Mouse (Mus musculus) cerebellum, postnatal 36 days (tissue): ENCODE data around the gene Zc3h12c.

Experiments
- DNase-seq, 2 experiments: peaks; one replicate each; pipeline ENCODE4 v3.0.0; 2021 to 2022; ENCODE audit warnings: mixed read lengths in 2 of 2

The Zc3h12c gene

DNA sequence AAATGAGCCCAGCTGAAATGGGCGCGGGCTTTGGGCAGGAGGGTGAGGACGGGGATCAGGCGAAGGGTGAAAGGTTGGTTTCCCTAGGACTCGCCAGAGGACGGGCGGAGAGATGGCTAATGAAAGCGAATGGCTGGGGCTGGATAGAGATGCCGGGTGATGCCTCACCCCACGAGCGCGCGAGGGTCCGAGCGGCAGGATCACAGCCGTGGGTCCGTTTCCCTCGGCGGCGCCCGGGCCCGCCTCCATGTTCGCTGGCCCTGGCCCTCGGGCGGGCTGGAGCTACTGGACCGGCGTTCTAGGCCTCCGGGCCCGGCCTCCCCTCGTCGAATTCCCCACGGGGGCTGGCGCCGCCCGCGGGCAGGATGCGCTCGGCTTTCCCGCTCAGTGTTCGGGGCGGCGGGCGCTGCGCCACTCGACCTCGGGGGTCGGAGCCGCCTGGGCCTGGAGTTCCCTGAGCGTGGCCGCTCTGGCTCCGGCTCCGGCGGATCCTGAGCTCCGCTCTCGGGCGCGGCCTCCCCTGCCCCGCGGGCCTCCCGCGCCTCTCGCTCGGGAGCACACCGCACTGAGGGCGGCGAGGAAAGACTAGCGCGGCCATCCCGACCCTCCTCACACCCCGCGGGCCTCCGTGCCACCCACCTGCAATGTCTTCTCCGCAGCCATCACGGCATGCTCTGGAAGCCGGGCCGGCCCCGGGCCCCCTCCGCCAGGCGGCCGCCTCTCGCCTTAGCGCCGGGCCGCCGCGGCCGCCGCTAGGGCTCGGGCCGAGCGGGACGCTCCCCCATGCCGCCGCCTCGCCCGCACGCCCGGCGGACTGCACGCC, at the start of gene Zc3h12c:
Zc3h12c (minus strand) TSS at position 710 of the 823 bp plus-strand sequence.
- peak; percentile 65 to 67 for DNase-seq

DNA sequence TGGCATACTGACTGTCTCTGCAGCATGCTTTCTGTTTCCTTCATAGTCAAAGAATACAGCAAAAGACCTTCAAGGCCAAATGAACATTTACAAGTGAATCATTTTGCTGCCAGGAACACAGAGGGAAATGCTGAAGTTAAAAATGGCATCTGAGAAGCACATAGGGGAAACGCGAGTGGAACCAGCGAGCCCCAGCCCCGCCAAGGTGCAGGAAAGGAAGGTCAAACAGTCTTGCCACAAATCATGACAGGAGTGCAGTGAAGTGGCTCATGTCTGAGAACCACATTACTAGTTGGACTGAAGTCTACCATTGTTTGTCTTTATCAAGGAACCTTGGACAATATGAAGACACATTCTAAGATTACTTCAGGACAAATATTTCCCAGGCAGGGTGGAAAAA, 49.3 kb upstream of the Zc3h12c start:
- DNase-seq, result no peak

DNA sequence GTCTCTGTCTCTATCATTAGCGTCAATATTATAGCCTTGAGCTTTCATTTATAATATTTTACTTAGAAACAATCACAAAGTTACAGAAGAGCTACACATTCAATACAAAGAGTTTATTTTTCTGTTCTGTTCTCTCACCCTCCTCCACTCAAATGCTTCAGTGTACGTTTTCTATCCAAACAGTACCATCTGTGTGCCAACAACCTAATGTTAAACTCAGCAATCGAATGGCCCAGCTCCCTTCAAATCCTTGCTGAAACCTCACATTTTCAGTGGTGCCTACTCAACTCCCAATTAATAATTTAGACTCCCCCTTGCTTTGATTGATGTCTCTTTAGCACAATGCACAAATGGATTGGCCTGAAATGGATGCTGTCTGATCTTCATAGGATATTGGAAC, 46.9 kb upstream of the Zc3h12c start:
- no peak for DNase-seq

DNA sequence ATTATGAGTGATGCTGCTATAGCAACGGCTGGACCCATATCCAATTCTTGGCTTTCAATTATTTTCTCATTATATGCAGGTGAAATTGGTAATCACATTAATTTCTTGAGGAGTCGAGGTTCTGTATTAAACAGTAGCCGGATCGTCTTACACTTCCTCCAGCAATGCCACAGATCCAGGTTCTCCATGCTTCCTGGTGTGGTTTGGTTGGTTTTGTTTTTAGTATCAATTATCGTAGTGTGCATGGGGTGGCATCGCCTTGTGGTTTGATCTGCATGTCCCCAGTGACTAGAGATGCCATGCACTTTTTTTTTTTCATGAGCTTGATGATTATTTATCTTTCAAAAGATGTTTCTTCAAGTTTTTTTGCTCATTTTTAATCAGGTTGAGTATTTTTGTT, 44.0 kb upstream of the Zc3h12c start:
- no peak for DNase-seq

DNA sequence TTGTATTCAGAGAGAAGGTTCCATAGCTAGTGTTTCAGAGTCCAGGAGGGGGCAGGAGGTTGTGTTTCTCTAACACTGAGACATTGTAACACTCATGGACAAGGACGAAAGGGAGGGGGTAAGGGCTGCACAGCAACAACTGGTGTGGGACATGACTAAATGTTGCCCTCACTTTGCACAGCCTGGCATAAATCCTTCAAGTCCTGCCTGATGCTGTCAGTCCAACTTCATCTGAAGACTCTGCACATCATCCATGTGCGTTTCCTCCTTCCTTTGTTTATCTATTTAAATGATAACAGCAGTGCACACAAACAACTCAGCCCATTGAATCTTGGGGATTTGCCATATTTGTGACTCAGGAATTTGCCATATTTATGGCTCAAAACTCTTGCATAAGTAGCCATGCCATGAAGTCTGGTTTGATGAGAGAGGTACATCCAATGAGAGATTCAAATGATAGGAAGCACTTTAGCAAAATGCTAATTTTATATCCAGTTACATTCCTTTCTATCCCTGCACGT, 40.2 kb upstream of the Zc3h12c start:
- no peak for DNase-seq

DNA sequence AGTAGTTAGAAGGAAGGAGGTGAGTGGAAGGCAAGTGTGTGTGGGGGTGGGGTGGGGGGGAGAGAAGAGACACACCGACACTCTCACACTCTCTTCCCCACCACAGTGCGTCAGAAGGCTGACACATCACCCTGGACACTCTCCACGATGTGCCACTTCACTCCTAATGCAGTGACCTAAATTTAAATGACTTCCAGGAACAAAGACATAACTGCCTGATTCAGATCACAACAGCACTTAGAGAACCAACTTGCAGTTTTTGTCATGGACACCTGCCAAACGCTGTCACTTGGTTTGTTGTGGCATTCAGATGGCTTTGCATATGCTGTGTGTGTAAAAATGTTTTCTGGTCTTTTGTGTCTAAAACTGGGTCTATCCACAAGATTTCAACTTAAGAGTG, 34.8 kb upstream of the Zc3h12c start:
- no peak for DNase-seq

GRCm38 (mm10) chr9:52200271-52200670, 31.9 kb upstream of the Zc3h12c start:
- DNase-seq, result peak; percentile 10 to 11

DNA sequence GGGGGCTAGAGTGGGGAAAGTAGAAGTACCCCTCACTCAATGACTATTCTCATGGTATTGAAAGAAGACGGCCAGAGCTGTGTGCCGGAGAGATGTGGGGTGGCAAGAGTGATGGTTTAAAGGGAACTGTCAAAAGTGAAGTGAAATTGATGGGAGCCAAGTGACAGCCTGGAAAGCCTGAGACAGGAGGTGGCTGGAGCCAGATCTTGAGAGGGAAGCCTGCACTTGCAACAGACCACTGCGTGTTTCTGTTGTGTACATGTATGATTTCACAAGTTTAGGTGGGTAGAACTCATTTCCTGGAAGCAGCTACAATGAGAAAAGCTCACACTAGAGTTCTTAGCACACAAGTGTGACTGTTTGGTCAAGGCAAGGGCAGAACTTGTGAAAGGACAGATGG, 27.5 kb upstream of the Zc3h12c start:
- DNase-seq, result no peak

GRCm38 (mm10) chr9:52193851-52194250, 25.5 kb upstream of the Zc3h12c start:
- no peak for DNase-seq

- no peak for DNase-seq
Observed at GRCm38 (mm10) chr9:52190907-52191306, 22.5 kb upstream of the Zc3h12c start.

GRCm38 (mm10) chr9:52188106-52188505, 19.7 kb upstream of the Zc3h12c start:
- DNase-seq, result no peak

- no peak for DNase-seq
Observed at GRCm38 (mm10) chr9:52186296-52186941, 18.0 kb upstream of the Zc3h12c start.

- no peak for DNase-seq
Observed at GRCm38 (mm10) chr9:52181419-52181818, 13.0 kb upstream of the Zc3h12c start.

GRCm38 (mm10) chr9:52180851-52181250, 12.5 kb upstream of the Zc3h12c start:
- DNase-seq, result no peak

DNA sequence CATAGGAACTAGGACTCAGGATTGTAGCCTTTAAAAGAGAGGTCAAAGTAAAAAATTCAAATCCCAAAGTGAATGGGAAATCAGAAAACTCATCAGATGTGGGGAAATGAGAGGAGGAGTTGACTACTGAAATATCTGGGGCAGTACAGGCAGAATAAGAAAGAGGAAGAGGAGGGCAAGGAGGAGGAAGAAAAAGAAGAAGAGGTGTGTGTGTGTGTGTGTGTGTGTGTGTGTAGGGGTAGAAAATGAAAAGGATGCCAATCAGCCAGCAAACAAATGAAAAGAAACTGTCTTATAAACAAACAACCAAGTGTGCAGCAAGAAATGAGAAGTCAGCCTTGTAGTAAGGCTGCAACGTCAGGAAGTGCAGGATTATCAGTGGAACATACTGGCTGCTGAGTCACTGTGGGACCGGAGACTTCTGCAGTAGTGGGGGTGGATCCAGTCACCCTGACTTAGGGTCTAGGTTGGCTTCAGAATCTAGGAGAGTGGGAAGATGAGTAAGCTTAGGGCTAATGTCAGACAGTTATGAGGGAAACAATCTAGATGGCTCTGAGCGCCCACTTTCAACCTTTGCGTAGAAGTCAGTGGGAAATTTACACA, 7.0 kb upstream of the Zc3h12c start:
- DNase-seq, result no peak

DNA sequence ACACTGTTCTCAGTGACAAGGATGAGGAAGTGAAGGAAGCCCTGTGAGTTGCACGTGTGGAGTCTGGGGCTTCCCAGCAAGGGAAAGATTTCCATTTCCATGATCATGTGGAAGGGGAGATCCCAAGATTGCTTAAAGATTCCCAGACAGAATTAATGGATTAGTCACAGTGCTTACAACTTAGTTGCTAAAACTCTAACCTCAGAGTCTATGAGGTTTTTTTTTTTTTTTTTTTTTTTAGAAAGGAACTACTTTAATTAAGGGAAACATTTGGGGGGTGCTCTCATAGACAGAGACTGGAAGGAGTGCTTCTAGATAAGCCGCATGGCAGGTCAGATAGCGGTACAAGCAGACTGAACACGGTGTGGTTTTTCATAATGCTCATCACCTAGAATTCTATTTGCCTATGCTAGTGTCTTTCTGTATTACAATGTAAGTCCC, 6.3 kb upstream of the Zc3h12c start:
- no peak for DNase-seq

- no peak for DNase-seq
Observed at GRCm38 (mm10) chr9:52173937-52174336, 5.6 kb upstream of the Zc3h12c start.

GRCm38 (mm10) chr9:52172550-52172949, 4.2 kb upstream of the Zc3h12c start:
- no peak for DNase-seq

GRCm38 (mm10) chr9:52170671-52171070, 2.3 kb upstream of the Zc3h12c start:
- no peak for DNase-seq

DNA sequence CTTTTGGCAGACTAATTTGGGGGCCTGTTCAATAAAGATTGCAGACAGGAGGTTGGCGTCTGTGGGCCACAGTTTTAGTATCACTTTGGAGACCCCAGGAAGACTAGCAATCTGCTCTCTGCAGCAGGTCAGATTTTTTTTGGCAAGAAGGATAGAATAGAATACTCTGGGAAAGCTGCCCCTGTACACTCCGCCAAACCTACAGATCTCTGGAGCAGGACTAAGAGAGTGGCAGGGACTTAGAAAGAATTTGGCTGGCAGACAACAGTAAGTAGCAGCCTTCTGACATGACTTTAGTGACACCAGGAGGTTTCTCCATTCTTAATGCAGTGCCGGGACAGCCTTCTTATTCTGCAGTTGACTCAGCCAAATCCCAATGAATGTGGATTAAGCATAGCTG, 1.8 kb upstream of the Zc3h12c start:
- no peak for DNase-seq

GRCm38 (mm10) chr9:52168686-52169270, 406 bp upstream of the Zc3h12c start:
- peak; percentile 74 to 76 for DNase-seq

DNA sequence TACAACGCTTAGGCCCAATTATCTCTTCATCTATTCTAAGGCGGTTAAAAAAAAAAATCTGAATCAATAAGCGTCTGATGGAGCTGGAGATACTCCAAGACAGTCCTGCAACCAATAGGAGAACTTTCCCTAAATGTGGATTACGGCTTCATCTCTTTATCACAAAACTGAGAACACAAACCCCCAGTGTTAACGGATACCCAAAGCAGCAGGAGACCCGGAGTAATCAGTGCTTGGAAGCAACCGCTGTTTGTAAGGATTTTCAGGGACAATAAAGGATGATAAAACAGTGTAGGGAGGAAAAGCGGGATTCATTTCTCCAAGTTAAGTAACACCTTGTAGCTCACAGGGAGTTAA, 888 bp downstream of the Zc3h12c start:
- DNase-seq, result no peak

DNA sequence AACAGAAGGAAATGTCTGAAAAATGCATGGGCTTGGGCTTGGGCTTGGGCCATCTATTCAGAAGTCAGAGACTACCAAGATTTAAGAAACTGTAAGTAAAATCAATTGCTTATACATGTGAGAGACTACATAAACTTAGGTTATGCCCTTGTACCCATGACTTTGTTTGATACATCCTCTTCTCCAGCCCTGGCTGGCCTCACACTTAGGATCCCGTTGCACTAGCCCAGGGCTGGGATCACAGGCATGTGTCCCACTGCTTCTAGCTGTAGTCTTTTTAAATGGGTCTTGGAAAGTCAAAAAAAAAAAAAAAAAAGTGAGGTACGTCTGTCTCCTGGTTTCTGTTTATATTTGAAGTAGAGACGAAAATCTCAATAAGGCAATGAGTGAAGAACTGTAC, 1.3 kb downstream of the Zc3h12c start:
- no peak for DNase-seq
